Mouse (Mus musculus): ENCODE data around the gene Aco1. TPM values are rescaled to one million over a fixed set of nuclear protein-coding genes. Genes with fewer than 3 reads are reported as not detected.

Aco1 gene
- polyA plus RNA-seq, 1 experiment from 2014 or later: 45.9 TPM

DNA sequence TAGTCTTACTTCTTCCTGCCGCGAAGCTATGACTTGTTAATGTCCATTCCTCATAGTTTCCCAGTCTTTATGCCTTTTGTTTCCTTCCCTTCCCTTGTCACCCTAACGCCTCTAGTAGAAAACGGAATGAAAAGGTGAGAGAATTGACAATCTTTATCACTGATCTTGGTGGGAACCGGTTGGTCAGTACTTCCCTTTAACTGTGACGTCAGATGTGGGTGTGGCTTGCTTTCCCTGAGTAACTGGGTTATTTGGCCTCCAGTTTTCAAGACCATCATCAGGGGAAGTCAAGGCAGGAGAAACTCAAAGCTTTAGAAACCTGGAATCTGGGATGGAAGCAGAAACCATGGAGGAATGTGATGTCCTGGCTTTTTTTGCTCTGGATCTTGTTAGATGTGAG is 99.0 kb downstream of the Aco1 start:
- H3K9ac ChIP-seq: no peak overlapping the region
- no peak overlapping the region for H3K27ac ChIP-seq
- H3K36me3 ChIP-seq: no peaks in the 10 kb centered on the region
- no peaks in the 10 kb centered on the region for H3K27me3 ChIP-seq
- no peak for ATAC-seq (ENCODE audit: low FRiP score)
- no peaks in the 10 kb centered on the region for H3K9me3 ChIP-seq
- no peak overlapping the region for H3K4me2 ChIP-seq
- WGBS: 52% methylated on average over 6 of the region's 6 CpGs
- peaks cover 15% of the 10 kb centered on the region for H3K4me1 ChIP-seq (replicated peaks)
- H3K4me3 ChIP-seq: no peak overlapping the region

DNA sequence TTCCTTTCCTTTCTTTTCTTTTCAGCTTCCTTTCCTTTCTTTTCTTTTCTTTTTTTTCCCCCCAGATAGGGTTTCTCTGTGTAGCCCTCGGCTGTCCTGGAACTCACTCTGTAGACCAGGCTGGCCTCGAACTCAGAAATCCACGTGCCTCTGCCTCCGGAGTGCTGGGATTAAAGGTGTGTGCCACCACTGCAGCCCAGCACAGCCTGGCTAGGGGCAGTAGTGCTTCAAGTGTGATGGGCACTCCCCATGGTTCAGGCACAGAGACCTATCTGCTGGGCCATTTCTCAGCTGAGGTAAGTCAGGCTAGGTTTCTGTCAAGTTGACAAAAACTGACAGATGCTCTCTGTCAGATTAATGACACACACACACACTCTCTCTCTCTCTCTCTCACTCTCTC is 100.1 kb downstream of the Aco1 start:
- WGBS: 88% methylated on average over 4 of the region's 4 CpGs
- no peak for ATAC-seq (ENCODE audit: low FRiP score)
- no peaks in the 10 kb centered on the region for H3K9me3 ChIP-seq

DNA sequence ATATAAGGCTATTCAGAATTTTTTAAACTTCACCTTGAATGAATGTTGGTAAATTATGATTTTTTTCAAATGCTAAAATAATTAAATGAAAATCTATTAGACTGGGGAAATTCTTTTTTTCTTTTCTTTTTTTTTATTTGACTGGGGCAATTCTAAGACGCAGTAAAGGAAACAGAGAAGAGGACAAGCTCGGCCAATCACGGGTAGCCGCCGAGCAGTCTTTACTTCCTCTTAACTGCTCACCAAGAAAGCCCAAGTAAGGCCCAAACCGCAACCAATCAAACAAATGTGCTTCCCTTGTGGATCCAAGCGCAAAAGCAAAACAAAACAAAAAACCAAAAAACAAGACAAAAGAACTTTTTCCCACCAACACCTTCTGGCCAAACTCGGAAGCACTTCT is 101.2 kb downstream of the Aco1 start:
- Histone ChIP-seq H3K27me3 (no peaks in the 10 kb centered on the region), H3K9ac (no peak overlapping the region), H3K36me3 (no peaks in the 10 kb centered on the region), H3K9me3 (no peaks in the 10 kb centered on the region), H3K4me2 (no peak overlapping the region), H3K27ac (no peak overlapping the region), H3K4me1 (replicated peaks) (peaks cover 9% of the 10 kb centered on the region), H3K4me3 (no peak overlapping the region)
- 87% methylated on average over 8 of the region's 8 CpGs for WGBS
- ATAC-seq (ENCODE audit: low FRiP score): no peak

More for the DNA sequence above, 100.1 kb downstream of the Aco1 start:
- H3K9ac ChIP-seq: no peak overlapping the region
- no peak overlapping the region for H3K4me2 ChIP-seq
- H3K36me3 ChIP-seq: no peaks in the 10 kb centered on the region
- H3K27me3 ChIP-seq: no peaks in the 10 kb centered on the region
- peaks cover 15% of the 10 kb centered on the region for H3K4me1 ChIP-seq (replicated peaks)
- H3K27ac ChIP-seq: no peak overlapping the region
- H3K4me3 ChIP-seq: no peak overlapping the region

Other genes starting within 250 kb of the Aco1 start
- gene Ddx58, start 96.7 kb downstream of the Aco1 start, polyA plus RNA-seq (2015; fragmentation: Nextera tagmentation; extraction: Ambion mirVana): 3.5 and 4.3 TPM in 2 replicates
- 16.7 and 17.2 TPM in 2 replicates for gene Smim27, start 126.5 kb downstream of the Aco1 start, polyA plus RNA-seq (2015; fragmentation: Nextera tagmentation; extraction: Ambion mirVana)
- 33.7 and 35.1 TPM in 2 replicates for gene Topors, start 126.8 kb downstream of the Aco1 start, polyA plus RNA-seq (2015; fragmentation: Nextera tagmentation; extraction: Ambion mirVana)
- gene Ndufb6, start 136.3 kb downstream of the Aco1 start, polyA plus RNA-seq (2015; fragmentation: Nextera tagmentation; extraction: Ambion mirVana): 313 and 323 TPM in 2 replicates

Measured in hindbrain, embryonic 13.5 days (tissue).